Mouse (Mus musculus) kidney, embryonic 15.5 days (tissue): ENCODE results near the gene Zfp362. TPM values are rescaled to one million over a fixed set of nuclear protein-coding genes. Genes with fewer than 3 reads are reported as not detected.

Source experiments
- ATAC-seq: fragments of 200-750 bp; cut with Nextera tagmentation; replicated peaks from 2 replicates; pipeline ENCODE4 v1.8.0; 2017; ENCODE audit warnings: moderate TSS enrichment; ENCODE audit not compliant: low FRiP score
- H3K27ac ChIP-seq: fragments of 300-500 bp; sonication (generic); 2 replicates; pipeline ENCODE4 v1.5.1; 2015; ENCODE audit warnings: mild to moderate bottlenecking, inconsistent platforms
- H3K27me3 ChIP-seq: fragments of 300-500 bp; sonication (generic); 2 replicates; pipeline ENCODE4 v1.6.1; 2015; ENCODE audit warnings: inconsistent platforms
- H3K36me3 ChIP-seq: fragments of 300-500 bp; sonication (generic); 2 replicates; pipeline ENCODE4 v1.6.1; 2015; ENCODE audit warnings: inconsistent platforms
- H3K4me1 ChIP-seq: fragments of 300-500 bp; sonication (generic); 2 replicates; pipeline ENCODE4 v1.6.1; 2015; ENCODE audit warnings: inconsistent platforms
- H3K4me2 ChIP-seq: fragments of 300-500 bp; sonication (generic); 2 replicates; pipeline ENCODE4 v1.6.1; 2015; ENCODE audit warnings: moderate library complexity, mild to moderate bottlenecking, inconsistent platforms
- H3K4me3 ChIP-seq: fragments of 300-500 bp; sonication (generic); replicated peaks from 2 replicates; pipeline ENCODE4 v1.5.1; 2015; ENCODE audit warnings: mild to moderate bottlenecking, inconsistent platforms
- H3K9ac ChIP-seq: fragments of 300-500 bp; sonication (generic); 2 replicates; pipeline ENCODE4 v1.6.1; 2015; ENCODE audit warnings: mild to moderate bottlenecking, inconsistent platforms
- H3K9me3 ChIP-seq: fragments of 300-500 bp; sonication (generic); replicated peaks from 2 replicates; pipeline ENCODE4 v1.6.1; 2016; ENCODE audit warnings: inconsistent platforms
- WGBS: fragments of 180-500 bp; shearing (Covaris S2); methylation state at CpG from one replicate; pipeline ENCODE4 v1.1.7; 2015; ENCODE audit warnings: mixed read lengths; 5-methylcytosine and 5-hydroxymethylcytosine counted together
- polyA plus RNA-seq: library from polyadenylated mRNA; unstranded; fragments of >200 nt; fragmentation: Nextera tagmentation; extraction: Ambion mirVana; gene quantifications from 2 replicates; pipeline ENCODE4 v1.2.1, GENCODE M21; 2015

Zfp362 gene
- 37.5 and 43.8 TPM in 2 replicates for polyA plus RNA-seq

DNA sequence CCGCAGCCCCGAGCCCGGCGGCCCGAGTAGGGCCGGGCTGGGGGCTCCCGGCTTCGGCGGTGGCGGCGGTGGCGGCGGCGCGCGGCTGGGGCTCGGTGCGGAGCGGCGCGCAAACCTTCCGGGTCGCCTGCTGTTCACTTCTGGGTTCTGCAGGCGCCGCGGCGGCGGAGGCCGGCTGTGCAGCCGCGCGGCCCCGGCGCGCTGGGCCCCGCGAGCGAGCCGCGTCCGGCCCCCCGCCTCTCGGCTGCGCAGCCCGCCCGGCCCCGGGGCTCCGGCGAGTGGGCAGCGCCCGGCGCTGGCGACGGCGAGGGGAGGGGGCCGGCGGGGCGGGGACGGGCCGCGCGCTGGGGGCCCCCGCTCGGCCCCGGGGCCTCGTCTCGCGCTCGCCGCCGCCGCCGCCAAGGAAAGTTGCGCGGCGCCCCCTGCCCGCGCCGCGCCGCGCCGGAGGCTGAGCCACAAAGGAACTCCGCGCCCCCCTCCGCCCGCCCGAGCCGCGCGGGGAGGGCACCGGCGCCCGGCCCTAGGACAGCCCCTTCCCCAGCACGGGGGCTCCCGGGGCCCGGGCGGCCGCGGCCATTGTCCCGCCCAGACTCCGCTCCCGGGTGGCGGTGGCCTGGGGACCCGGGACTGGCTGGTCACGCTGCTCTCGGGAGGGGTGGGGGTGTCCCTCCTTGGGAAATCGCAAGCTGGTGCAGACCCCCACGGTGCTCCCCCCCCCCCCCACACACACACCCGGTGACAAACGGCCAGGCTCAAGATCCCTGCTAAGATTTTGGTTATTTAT, at the start of gene Zfp362:
Gene Zfp362 (minus strand): TSS at position 3 of the 784 bp plus-strand sequence.
- Histone ChIP-seq H3K27ac (peak within 1 kb of the TSS; percentile 99), H3K27me3 (no peaks in the 10 kb centered on the region), H3K9ac (peak within 1 kb of the TSS; percentile 96), H3K9me3 (no peaks in the 10 kb centered on the region), H3K4me1 (peaks cover 50% of the 10 kb centered on the region), H3K4me2 (peak within 1 kb of the TSS; percentile 94), H3K4me3 (peak within 1 kb of the TSS; percentile 79), H3K36me3 (no peaks in the 10 kb centered on the region; the same call in 1 of the 2 replicates)
- WGBS: under 1% methylated on average over 48 of the region's 111 CpGs
- ATAC-seq: peak; percentile 61

DNA sequence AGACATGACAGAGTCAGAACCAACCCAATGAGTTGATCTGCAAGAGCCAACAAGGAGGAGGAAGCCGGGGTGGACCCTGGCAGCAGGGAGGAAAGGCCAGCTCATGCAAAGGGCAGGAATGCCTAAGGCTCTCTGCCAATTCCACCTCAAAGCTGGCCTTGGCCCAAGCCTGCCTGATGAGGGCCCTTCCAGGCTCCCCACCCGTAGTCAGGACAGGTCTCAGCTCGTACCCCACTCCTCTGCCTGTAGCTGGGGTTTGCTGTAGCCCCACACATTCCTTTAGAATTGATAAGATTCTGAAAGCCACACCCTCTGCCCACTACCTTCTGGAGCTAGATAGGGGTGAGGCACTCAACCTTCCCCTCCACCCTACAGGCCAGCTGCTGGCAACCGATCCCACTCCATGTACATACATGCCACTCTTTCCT, 49.8 kb upstream of the Zfp362 start:
- 67% methylated on average over 4 of the region's 4 CpGs for WGBS
- H3K9ac ChIP-seq: no peak overlapping the region
- ATAC-seq: peak; percentile 71
- H3K27ac ChIP-seq: no peak overlapping the region
- no peak overlapping the region for H3K4me2 ChIP-seq
- H3K27me3 ChIP-seq: no peaks in the 10 kb centered on the region
- H3K4me3 ChIP-seq: no peak overlapping the region
- no peaks in the 10 kb centered on the region for H3K9me3 ChIP-seq
- H3K4me1 ChIP-seq: peaks cover 18% of the 10 kb centered on the region
- H3K36me3 ChIP-seq: no peaks in the 10 kb centered on the region

DNA sequence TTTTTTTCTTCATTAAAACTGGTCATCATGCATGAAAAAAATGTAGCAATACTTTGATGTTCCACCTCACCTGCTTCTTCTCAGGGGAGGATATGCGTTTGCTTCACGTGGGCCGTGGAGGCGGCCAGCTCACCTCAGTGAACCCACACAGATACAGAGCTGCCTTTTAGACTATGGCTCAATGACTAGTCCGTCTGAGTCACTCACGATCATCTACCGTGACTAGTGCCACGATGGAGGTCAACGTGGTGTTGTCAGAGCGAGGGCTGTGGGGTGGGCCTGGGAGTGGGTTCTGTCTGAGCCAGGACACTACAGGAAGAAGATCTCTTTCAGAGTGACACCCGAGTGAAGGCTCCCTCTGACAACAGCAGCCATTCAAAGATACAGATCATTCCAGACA, 47.3 kb upstream of the Zfp362 start:
- 0 out of 2 replicates have a peak overlapping the region, but pooled peaks have one; percentile 13 for H3K27ac ChIP-seq
- H3K36me3 ChIP-seq: no peaks in the 10 kb centered on the region
- no peaks in the 10 kb centered on the region for H3K9me3 ChIP-seq
- 55% methylated on average over 11 of the region's 11 CpGs for WGBS
- no peak overlapping the region for H3K4me3 ChIP-seq
- H3K4me1 ChIP-seq: peaks cover 18% of the 10 kb centered on the region
- no peak for ATAC-seq
- H3K27me3 ChIP-seq: no peaks in the 10 kb centered on the region
- H3K9ac ChIP-seq: no peak overlapping the region
- H3K4me2 ChIP-seq: no peak overlapping the region

DNA sequence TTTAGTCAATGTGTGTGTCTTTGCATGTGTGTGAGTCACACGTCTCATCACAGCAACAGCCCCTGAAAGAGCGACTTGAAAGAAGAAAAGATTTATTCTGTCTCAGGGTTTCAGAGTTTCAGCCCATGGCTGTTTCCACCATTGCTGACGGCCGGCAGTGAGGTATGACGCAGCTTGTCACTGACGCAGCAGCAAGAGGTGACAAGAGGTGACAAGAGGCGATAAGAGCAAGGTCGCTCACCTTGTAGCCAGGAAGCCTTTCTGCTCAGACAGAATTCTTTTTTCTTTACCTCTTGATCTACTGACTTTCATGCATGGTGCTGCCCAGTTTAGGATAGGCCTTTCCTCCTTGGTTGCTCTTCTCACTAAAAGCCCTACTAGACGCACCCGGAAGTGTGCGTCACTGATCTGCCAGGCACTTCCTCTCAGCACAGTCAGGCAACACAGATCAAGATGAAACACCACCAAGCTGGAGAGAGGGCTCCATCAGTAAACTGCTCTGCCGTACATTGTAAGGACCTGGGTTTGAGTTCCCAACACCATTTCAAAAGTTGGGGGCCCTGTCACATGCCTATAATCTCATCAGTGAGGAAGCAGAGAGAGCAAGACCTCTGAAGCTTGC, 46.5 kb upstream of the Zfp362 start:
- no peak overlapping the region for H3K27ac ChIP-seq
- no peaks in the 10 kb centered on the region for H3K27me3 ChIP-seq
- H3K36me3 ChIP-seq: no peaks in the 10 kb centered on the region
- peaks cover 17% of the 10 kb centered on the region for H3K4me1 ChIP-seq
- no peaks in the 10 kb centered on the region for H3K9me3 ChIP-seq
- no peak overlapping the region for H3K4me2 ChIP-seq
- ATAC-seq: no peak
- H3K4me3 ChIP-seq: no peak overlapping the region
- WGBS: 83% methylated on average over 12 of the region's 12 CpGs
- no peak overlapping the region for H3K9ac ChIP-seq

DNA sequence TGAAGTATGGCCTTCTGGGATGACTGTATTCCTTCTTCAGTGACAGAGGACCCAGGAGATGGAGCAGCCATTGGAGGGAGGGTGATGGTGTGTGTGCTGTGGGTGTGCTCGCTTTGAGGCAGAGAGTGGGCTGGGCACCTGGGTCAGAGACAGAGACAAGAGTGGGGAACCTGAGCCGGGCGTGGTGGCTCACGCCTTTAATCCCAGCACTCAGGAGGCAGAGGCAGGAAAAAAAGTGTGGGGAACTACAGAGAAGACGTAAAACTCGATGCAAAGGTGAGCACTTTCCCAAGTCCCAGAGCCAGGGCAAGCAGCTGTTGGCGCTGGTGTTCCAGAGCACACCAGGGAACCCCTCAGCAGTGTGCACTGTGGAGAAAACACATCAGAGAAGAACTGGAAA, 43.8 kb upstream of the Zfp362 start:
- Histone ChIP-seq H3K27me3 (no peaks in the 10 kb centered on the region), H3K4me2 (no peak overlapping the region), H3K27ac (no peak overlapping the region), H3K36me3 (no peaks in the 10 kb centered on the region), H3K4me3 (no peak overlapping the region), H3K9me3 (no peaks in the 10 kb centered on the region), H3K4me1 (peaks cover 26% of the 10 kb centered on the region), H3K9ac (no peak overlapping the region)
- ATAC-seq: no peak
- WGBS: 75% methylated on average over 7 of the region's 7 CpGs

DNA sequence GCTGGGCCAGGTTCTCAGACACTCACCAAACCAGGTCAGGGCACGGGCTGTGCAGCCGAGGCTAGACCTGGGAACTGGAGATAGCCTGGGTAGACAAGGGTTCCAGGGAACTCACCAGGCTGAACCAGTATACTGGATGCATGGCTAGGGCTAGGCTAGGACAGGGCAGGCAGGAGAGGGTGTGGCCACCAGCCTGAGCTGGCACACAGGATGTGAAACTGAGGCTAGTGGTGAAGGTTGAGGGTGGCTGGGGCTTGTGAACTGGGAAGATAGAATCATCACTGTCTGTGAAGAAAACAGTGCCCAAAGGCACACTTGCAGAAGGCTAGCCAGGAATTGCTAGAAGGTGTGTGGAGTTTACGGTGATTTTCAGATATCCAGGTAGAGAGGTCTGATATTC, 43.1 kb upstream of the Zfp362 start:
- H3K27ac ChIP-seq: no peak overlapping the region
- ATAC-seq: no peak

DNA sequence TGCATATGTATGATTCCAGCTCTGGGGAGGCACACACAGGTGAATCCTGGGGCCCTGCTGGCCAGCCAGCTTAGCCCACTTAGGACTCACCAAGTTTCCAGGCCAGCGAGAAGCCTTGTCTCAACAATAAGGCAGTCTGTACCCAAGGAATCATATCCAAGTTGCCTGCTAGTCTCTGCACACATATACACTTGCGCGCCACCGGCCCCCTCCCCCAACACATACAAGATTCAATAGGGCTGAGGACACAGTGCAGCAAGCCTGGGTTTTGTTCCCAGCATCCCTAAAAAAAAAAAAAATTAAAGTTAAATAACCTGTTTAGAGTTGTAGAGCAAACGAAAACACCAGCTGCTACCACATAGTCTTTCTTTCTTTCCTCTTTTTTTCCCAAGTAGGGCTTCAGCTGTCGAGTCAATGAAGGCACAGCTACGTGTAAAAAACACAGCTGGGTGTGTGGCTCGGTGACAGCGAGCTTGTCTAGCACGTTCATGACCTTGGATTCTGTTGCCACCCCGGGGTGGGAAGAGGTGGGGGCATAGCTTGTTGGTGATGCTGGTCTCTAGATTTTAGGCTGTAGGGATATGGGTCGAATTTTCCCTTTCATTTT, 39.6 kb upstream of the Zfp362 start:
- Histone ChIP-seq H3K9me3 (no peaks in the 10 kb centered on the region), H3K4me1 (peaks cover 36% of the 10 kb centered on the region), H3K4me2 (no peak overlapping the region), H3K27me3 (no peaks in the 10 kb centered on the region), H3K9ac (no peak overlapping the region), H3K36me3 (no peaks in the 10 kb centered on the region), H3K27ac (no peak overlapping the region), H3K4me3 (no peak overlapping the region)
- no peak for ATAC-seq
- 74% methylated on average over 12 of the region's 12 CpGs for WGBS

More for the DNA sequence above, 43.1 kb upstream of the Zfp362 start:
- no peak overlapping the region for H3K4me3 ChIP-seq
- 94% methylated on average over 3 of the region's 3 CpGs for WGBS
- H3K4me2 ChIP-seq: no peak overlapping the region
- H3K4me1 ChIP-seq: peaks cover 29% of the 10 kb centered on the region
- no peaks in the 10 kb centered on the region for H3K9me3 ChIP-seq
- no peaks in the 10 kb centered on the region for H3K27me3 ChIP-seq
- no peak overlapping the region for H3K9ac ChIP-seq
- H3K36me3 ChIP-seq: no peaks in the 10 kb centered on the region

DNA sequence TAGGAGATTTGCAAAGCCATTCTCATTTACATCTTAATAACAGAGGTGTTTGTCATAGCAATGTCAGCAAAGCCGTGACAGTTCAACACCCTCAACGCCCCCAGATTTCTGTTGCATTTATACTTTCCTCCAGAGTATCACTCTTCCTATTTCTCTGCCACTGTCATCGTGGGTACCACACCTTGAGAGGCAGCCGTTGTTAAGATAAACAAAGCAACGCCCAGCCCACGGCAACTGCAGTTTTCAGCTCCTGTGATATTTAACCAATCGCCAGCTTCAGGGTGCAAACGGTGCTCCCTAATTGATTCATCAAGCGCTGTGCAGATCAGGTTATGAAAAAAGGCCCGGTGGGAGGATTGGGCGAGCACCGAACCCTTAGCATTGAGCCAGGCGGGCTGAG, 38.7 kb upstream of the Zfp362 start:
- H3K9ac ChIP-seq: no peak overlapping the region
- no peak overlapping the region for H3K4me2 ChIP-seq
- WGBS: 43% methylated on average over 13 of the region's 13 CpGs
- no peaks in the 10 kb centered on the region for H3K9me3 ChIP-seq
- H3K4me1 ChIP-seq: peaks cover 45% of the 10 kb centered on the region
- ATAC-seq: no peak
- H3K36me3 ChIP-seq: no peaks in the 10 kb centered on the region
- H3K27ac ChIP-seq: no peak overlapping the region
- no peaks in the 10 kb centered on the region for H3K27me3 ChIP-seq
- no peak overlapping the region for H3K4me3 ChIP-seq

DNA sequence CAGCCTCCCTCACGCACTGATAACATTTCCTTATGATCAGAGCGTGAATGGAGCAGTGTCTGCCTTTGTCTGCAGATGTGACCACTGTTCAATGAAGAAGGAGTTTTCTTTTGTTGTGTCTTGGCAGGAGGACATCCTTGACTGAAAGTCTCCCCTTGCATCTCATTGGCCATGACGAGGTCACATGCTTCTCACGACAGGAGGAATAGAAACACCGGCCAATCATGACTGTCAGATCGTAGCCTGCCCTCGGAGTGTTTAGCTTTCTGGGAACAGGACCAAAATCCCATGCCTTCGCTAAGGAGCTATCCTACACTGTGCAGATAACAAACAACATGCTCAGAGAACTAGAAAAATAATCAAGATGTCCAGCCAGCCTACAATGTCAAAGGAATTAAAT, 35.4 kb upstream of the Zfp362 start:
- no peak overlapping the region for H3K4me2 ChIP-seq

DNA sequence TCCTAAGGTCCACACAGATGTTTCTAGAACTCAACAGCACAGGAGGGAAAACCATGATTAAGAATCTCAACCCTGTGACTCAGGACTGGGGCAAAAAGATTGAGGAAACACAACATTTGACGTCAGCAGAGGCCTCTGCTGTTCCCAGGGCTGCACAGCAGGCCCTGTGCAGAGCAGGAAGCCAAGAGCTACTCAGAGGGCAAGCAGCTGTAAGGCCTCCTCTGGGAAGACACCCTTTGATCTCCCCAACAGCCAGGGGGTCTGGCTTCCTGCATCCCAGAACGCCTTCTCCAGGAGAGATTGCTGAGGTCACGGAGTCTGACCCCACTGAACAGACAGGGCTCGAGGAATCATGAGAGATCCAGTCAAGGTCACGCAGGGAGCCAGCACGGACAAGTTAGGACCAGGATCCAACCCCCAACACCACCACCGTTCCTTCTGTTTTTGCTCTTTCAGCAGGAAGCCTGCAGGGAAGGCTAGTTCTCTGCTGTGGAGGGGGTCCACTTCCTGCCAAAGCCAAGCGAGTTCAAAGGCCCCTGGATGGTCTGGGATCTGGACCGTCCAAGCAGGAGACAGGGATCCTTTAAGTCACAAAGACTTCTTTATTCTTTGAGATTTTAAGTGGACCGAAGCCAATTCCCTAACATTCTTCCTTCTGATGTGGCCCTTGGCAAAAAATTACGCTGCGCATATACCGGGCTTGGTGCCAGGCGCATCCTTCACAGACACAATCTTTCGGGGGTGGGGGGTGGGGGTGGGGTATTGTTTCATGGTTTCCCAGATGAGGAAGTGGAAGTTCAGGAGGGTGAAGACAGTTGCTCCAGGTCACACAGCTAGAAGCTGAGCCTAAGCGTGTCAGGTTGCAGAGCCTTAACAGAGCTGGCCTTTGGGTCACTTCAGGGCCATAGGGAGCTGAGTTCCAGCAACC, 34.2 kb upstream of the Zfp362 start:
- Histone ChIP-seq H3K4me2 (peak overlapping the region; percentile 19; the same call in 1 of the 2 replicates), H3K4me3 (no peak overlapping the region), H3K9me3 (no peaks in the 10 kb centered on the region), H3K4me1 (peaks cover 48% of the 10 kb centered on the region), H3K27ac (peak overlapping the region; percentile 93), H3K27me3 (no peaks in the 10 kb centered on the region), H3K9ac (no peak overlapping the region), H3K36me3 (no peaks in the 10 kb centered on the region)
- WGBS: 27% methylated on average over 16 of the region's 16 CpGs
- ATAC-seq: peak; percentile 85

More for the DNA sequence above, 35.4 kb upstream of the Zfp362 start:
- Histone ChIP-seq H3K36me3 (no peaks in the 10 kb centered on the region), H3K9ac (no peak overlapping the region), H3K27me3 (no peaks in the 10 kb centered on the region), H3K27ac (peak overlapping the region; percentile 93), H3K4me1 (peaks cover 59% of the 10 kb centered on the region), H3K4me3 (no peak overlapping the region), H3K9me3 (no peaks in the 10 kb centered on the region)
- no peak for ATAC-seq
- 62% methylated on average over 8 of the region's 8 CpGs for WGBS

DNA sequence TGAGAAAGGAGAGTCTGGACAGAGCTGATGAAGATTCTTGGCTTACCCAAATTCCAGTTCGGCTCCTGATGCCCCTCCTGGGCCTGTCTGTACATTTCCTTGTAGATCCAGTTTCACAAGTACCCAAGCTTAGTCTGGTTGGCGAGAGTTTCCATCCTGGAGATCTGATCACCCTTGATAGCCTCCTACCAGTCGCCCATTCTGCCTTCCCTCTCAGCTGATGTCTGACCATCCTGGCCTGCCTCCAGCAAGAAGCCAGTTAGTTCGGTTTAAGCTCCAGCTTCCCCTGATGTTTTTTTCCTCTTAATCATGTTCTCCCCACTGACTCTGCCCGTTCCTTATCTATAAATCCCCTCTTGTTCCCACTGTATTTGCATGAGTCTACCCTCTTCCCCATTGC, 32.4 kb upstream of the Zfp362 start:
- Histone ChIP-seq H3K9ac (no peak overlapping the region), H3K9me3 (no peaks in the 10 kb centered on the region), H3K4me3 (no peak overlapping the region), H3K36me3 (no peaks in the 10 kb centered on the region), H3K27ac (peak overlapping the region; percentile 93), H3K27me3 (no peaks in the 10 kb centered on the region), H3K4me1 (peaks cover 42% of the 10 kb centered on the region), H3K4me2 (no peak overlapping the region)
- no peak for ATAC-seq
- 40% methylated on average over 5 of the region's 5 CpGs for WGBS
